Mouse (Mus musculus): Measurements from ENCODE around the gene Rnh1. TPM values are rescaled to one million over a fixed set of nuclear protein-coding genes. Genes with fewer than 3 reads are reported as not detected.
A peak's percentile ranks its signal among the peaks of the same experiment; 100 is the strongest.

Rnh1 gene
- total and polyA plus RNA-seq, 3 experiments: 71.4 to 94.5 TPM; not detected in 1

GRCm38 (mm10) chr7:141131024-141131820 is 41.4 kb downstream of the Rnh1 start:
- Histone ChIP-seq H3K9ac (ENCODE audit: control insufficient read depth, low read depth, low read length, poor library complexity, severe bottlenecking) (peak overlapping the region; percentile 95), H3K79me2 (ENCODE audit: control insufficient read depth, insufficient read depth, low read length, poor library complexity) (peaks cover 17% of the 10 kb centered on the region), H3K27ac (ENCODE audit: control insufficient read depth, low read depth, low read length) (peak overlapping the region; percentile 67), H3K36me3 (ENCODE audit: control insufficient read depth in 1 of 2, insufficient read depth in 2 of 2, low read length in 2 of 2) (peaks cover 3 to 37% of the 10 kb centered on the region in 2 experiments), H3K4me1 (ENCODE audit: control insufficient read depth in 1 of 2, insufficient read depth in 2 of 2, low read length in 2 of 2) (peaks cover 8 to 37% of the 10 kb centered on the region in 2 experiments), H3K9me3 (replicated peaks; ENCODE audit: insufficient read depth, low read length) (no peaks in the 10 kb centered on the region), H3K27me3 (ENCODE audit: control insufficient read depth in 1 of 2, insufficient read depth in 2 of 2, low read length in 2 of 2) (no peaks in the 10 kb centered on the region), H3K4me3 (ENCODE audit: control insufficient read depth in 1 of 2, insufficient read depth in 1 of 2, low read depth in 2 of 2, low read length in 2 of 2) (peak overlapping the region; percentile 76 to 81)
- peak; percentile 96 for DNase-seq (ENCODE audit: low read depth, low spot score)
- no peak; the same call in 1 of the 2 replicates for TF ChIP-seq KAT2A (conservative IDR thresholded peaks at IDR 0.05; ENCODE audit: low read depth, low read length)
- no peak for TF ChIP-seq USF2 (IDR thresholded peaks at IDR 0.05; ENCODE audit: borderline replicate concordance in 1 of 2, insufficient read depth in 1 of 2, low read depth in 1 of 2, low read length in 2 of 2)
- TF ChIP-seq HCFC1 (IDR thresholded peaks at IDR 0.05; ENCODE audit: low read depth, low read length): peak; percentile 89
- TF ChIP-seq ZNF384 (IDR thresholded peaks at IDR 0.05; ENCODE audit: low read depth, low read length): no peak
- TF ChIP-seq ZKSCAN1 (IDR thresholded peaks at IDR 0.05; ENCODE audit: low read depth, low read length): no peak
- peak; percentile 90 for TF ChIP-seq MYC (IDR thresholded peaks at IDR 0.05; ENCODE audit: low read depth, low read length)
- TF ChIP-seq SIN3A (IDR thresholded peaks at IDR 0.05; ENCODE audit: low read length): peak; percentile 100
- TF ChIP-seq TAL1 (IDR thresholded peaks at IDR 0.05; ENCODE audit: low read length): peak; percentile 85
- TF ChIP-seq E2F4 (IDR thresholded peaks at IDR 0.05; ENCODE audit: borderline replicate concordance, low read depth, low read length): no peak
- TF ChIP-seq CTCF (IDR thresholded peaks at IDR 0.05 in 2 of 3, conservative IDR thresholded peaks at IDR 0.05 in 1 of 3; ENCODE audit: control insufficient read depth in 1 of 3, insufficient read depth in 1 of 3, low read depth in 2 of 3, low read length in 3 of 3, poor library complexity in 1 of 3, severe bottlenecking in 1 of 3): no peak
- TF ChIP-seq TBP (IDR thresholded peaks at IDR 0.05; ENCODE audit: low read depth, low read length): peak; percentile 55; the same call in 1 of the 2 replicates
- peak; percentile 55; the same call in 1 of the 2 replicates for TF ChIP-seq ETS1 (IDR thresholded peaks at IDR 0.05; ENCODE audit: low read depth, low read length)
- TF ChIP-seq USF1 (IDR thresholded peaks at IDR 0.05; ENCODE audit: low read depth, low read length): 0 out of 2 replicates have a peak, but pooled peaks have one; percentile 41
- no peak for TF ChIP-seq BHLHE40 (IDR thresholded peaks at IDR 0.05; ENCODE audit: borderline replicate concordance, low read depth, low read length)
- no peak for TF ChIP-seq JUND (IDR thresholded peaks at IDR 0.05; ENCODE audit: low read depth, low read length)
- TF ChIP-seq POLR2A (IDR thresholded peaks at IDR 0.05; ENCODE audit: control insufficient read depth in 1 of 2, insufficient read depth in 1 of 2, low read depth in 1 of 2, low read length in 2 of 2, poor library complexity in 1 of 2): peak; percentile 59 to 60; a peak in 2 of 4 replicates
- TF ChIP-seq RAD21 (IDR thresholded peaks at IDR 0.05; ENCODE audit: low read depth, low read length): no peak
- no peak for TF ChIP-seq CHD1 (IDR thresholded peaks at IDR 0.05; ENCODE audit: low read depth, low read length)
- no peak for TF ChIP-seq UBTF (IDR thresholded peaks at IDR 0.05; ENCODE audit: borderline replicate concordance, insufficient read depth, low read depth, low read length)
- peak; percentile 56 for TF ChIP-seq NELFE (IDR thresholded peaks at IDR 0.05; ENCODE audit: low read depth, low read length)
- TF ChIP-seq RCOR1 (IDR thresholded peaks at IDR 0.05; ENCODE audit: low read depth, low read length): no peak
- TF ChIP-seq MEF2A (IDR thresholded peaks at IDR 0.05; ENCODE audit: extremely low read depth, insufficient replicate concordance, low read depth, low read length, poor library complexity, severe bottlenecking): no peak
- no peak for TF ChIP-seq MAFK (IDR thresholded peaks at IDR 0.05; ENCODE audit: borderline replicate concordance, low read depth, low read length)
- 0 out of 2 replicates have a peak, but pooled peaks have one; percentile 62 for TF ChIP-seq ELF1 (IDR thresholded peaks at IDR 0.05; ENCODE audit: low read depth, low read length)
- peak; percentile 99 for TF ChIP-seq MXI1 (IDR thresholded peaks at IDR 0.05; ENCODE audit: low read depth, low read length)
- TF ChIP-seq GABPA (IDR thresholded peaks at IDR 0.05; ENCODE audit: low read depth, low read length): no peak
- TF ChIP-seq ZMIZ1 (IDR thresholded peaks at IDR 0.05; ENCODE audit: low read depth, low read length): peak; percentile 41; the same call in 1 of the 2 replicates
- peak; percentile 67; the same call in 1 of the 2 replicates for TF ChIP-seq TCF12 (IDR thresholded peaks at IDR 0.05; ENCODE audit: low read depth, low read length)
- peak; percentile 78; the same call in 1 of the 2 replicates for TF ChIP-seq MAZ (IDR thresholded peaks at IDR 0.05; ENCODE audit: low read depth, low read length)
- TF ChIP-seq NRF1 (IDR thresholded peaks at IDR 0.05; ENCODE audit: insufficient read depth, low read depth, low read length, poor library complexity, severe bottlenecking): no peak
- no peak for TF ChIP-seq POLR2AphosphoS5 (IDR thresholded peaks at IDR 0.05; ENCODE audit: borderline replicate concordance, low read depth, low read length)
- no peak for TF ChIP-seq ZC3H11A (IDR thresholded peaks at IDR 0.05; ENCODE audit: low read depth, low read length)
- no peak for TF ChIP-seq CHD2 (IDR thresholded peaks at IDR 0.05; ENCODE audit: low read length)
- peak; percentile 81 for TF ChIP-seq GATA1 (IDR thresholded peaks at IDR 0.05; ENCODE audit: low read depth, low read length)
- no peak for TF ChIP-seq POLR2AphosphoS2 (IDR thresholded peaks at IDR 0.05; ENCODE audit: low read length)

Data from MEL (cell line).